Mouse (Mus musculus): ENCODE data around the gene Evi5. TPM values are rescaled to one million over a fixed set of nuclear protein-coding genes. Genes with fewer than 3 reads are reported as not detected.
A peak's percentile ranks its signal among the peaks of the same experiment; 100 is the strongest.

Evi5 gene
- polyA plus RNA-seq, 1 experiment from 2014 or later, result 84.3 TPM

- Histone ChIP-seq H3K36me3 (ENCODE audit: insufficient read depth, low read length) (peaks cover 29% of the 10 kb centered on the region), H3K27me3 (ENCODE audit: insufficient read depth, low read length) (no peaks in the 10 kb centered on the region), H3K9ac (ENCODE audit: low read depth, low read length) (no peak overlapping the region), H3K4me3 (replicated peaks; ENCODE audit: low read depth, low read length) (no peak overlapping the region), H3K27ac (no peak overlapping the region), H3K4me1 (replicated peaks; ENCODE audit: insufficient read depth, low read length) (no peaks in the 10 kb centered on the region), H3K9me3 (replicated peaks; ENCODE audit: low read length) (no peaks in the 10 kb centered on the region), H3K4me2 (ENCODE audit: low read length) (no peak overlapping the region)
- 69% methylated on average over 5 of the region's 5 CpGs for WGBS
- no peak for ATAC-seq (replicated peaks; ENCODE audit: low FRiP score, low read depth)
- no peak for DNase-seq (ENCODE audit: low spot score)
- no peak for TF ChIP-seq CTCF (IDR thresholded peaks at IDR 0.05; ENCODE audit: low read depth)
Observed at GRCm38 (mm10) chr5:107910084-107910616, 35.2 kb upstream of the Evi5 start.

GRCm38 (mm10) chr5:107909668-107910067 lies 34.8 kb upstream of the Evi5 start:
- Histone ChIP-seq H3K4me2 (ENCODE audit: low read length) (no peak overlapping the region), H3K4me1 (replicated peaks; ENCODE audit: insufficient read depth, low read length) (no peaks in the 10 kb centered on the region), H3K27me3 (ENCODE audit: insufficient read depth, low read length) (no peaks in the 10 kb centered on the region), H3K36me3 (ENCODE audit: insufficient read depth, low read length) (peaks cover 34% of the 10 kb centered on the region), H3K27ac (no peak overlapping the region), H3K9ac (ENCODE audit: low read depth, low read length) (no peak overlapping the region), H3K4me3 (replicated peaks; ENCODE audit: low read depth, low read length) (no peak overlapping the region), H3K9me3 (replicated peaks; ENCODE audit: low read length) (no peaks in the 10 kb centered on the region)
- TF ChIP-seq CTCF (IDR thresholded peaks at IDR 0.05; ENCODE audit: low read depth), result no peak
- ATAC-seq (replicated peaks; ENCODE audit: low FRiP score, low read depth) (no peak), DNase-seq (ENCODE audit: low spot score) (no peak)
- 94% methylated on average over 3 of the region's 3 CpGs for WGBS

GRCm38 (mm10) chr5:107908514-107909110 lies 33.7 kb upstream of the Evi5 start:
- no peaks in the 10 kb centered on the region for H3K27me3 ChIP-seq (ENCODE audit: insufficient read depth, low read length)
- no peaks in the 10 kb centered on the region for H3K9me3 ChIP-seq (replicated peaks; ENCODE audit: low read length)
- H3K9ac ChIP-seq (ENCODE audit: low read depth, low read length), result no peak overlapping the region
- H3K27ac ChIP-seq, result no peak overlapping the region
- ATAC-seq (replicated peaks; ENCODE audit: low FRiP score, low read depth) (no peak), DNase-seq (ENCODE audit: low spot score) (no peak)
- H3K4me1 ChIP-seq (replicated peaks; ENCODE audit: insufficient read depth, low read length), result no peaks in the 10 kb centered on the region
- 85% methylated on average over 2 of the region's 2 CpGs for WGBS
- peaks cover 38% of the 10 kb centered on the region for H3K36me3 ChIP-seq (ENCODE audit: insufficient read depth, low read length)
- no peak overlapping the region for H3K4me3 ChIP-seq (replicated peaks; ENCODE audit: low read depth, low read length)
- no peak for TF ChIP-seq CTCF (IDR thresholded peaks at IDR 0.05; ENCODE audit: low read depth)
- H3K4me2 ChIP-seq (ENCODE audit: low read length), result no peak overlapping the region

GRCm38 (mm10) chr5:107904325-107904724 lies 29.4 kb upstream of the Evi5 start:
- TF ChIP-seq CTCF (IDR thresholded peaks at IDR 0.05; ENCODE audit: low read depth), result no peak
- DNase-seq (ENCODE audit: low spot score) (no peak), ATAC-seq (replicated peaks; ENCODE audit: low FRiP score, low read depth) (no peak)
- peaks cover 4% of the 10 kb centered on the region; the same call in 1 of the 2 replicates for H3K4me1 ChIP-seq (replicated peaks; ENCODE audit: insufficient read depth, low read length)
- H3K9me3 ChIP-seq (replicated peaks; ENCODE audit: low read length), result no peaks in the 10 kb centered on the region
- no peak overlapping the region for H3K27ac ChIP-seq
- H3K36me3 ChIP-seq (ENCODE audit: insufficient read depth, low read length), result peaks cover 47% of the 10 kb centered on the region
- no peak overlapping the region for H3K4me3 ChIP-seq (replicated peaks; ENCODE audit: low read depth, low read length)
- no peaks in the 10 kb centered on the region for H3K27me3 ChIP-seq (ENCODE audit: insufficient read depth, low read length)
- no peak overlapping the region for H3K4me2 ChIP-seq (ENCODE audit: low read length)
- H3K9ac ChIP-seq (ENCODE audit: low read depth, low read length), result no peak overlapping the region
- 65% methylated on average over 3 of the region's 3 CpGs for WGBS

GRCm38 (mm10) chr5:107901014-107901615 lies 26.2 kb upstream of the Evi5 start:
- Histone ChIP-seq H3K4me2 (ENCODE audit: low read length) (peak overlapping the region; percentile 55), H3K9me3 (replicated peaks; ENCODE audit: low read length) (no peaks in the 10 kb centered on the region), H3K27ac (peak overlapping the region; percentile 86), H3K4me1 (replicated peaks; ENCODE audit: insufficient read depth, low read length) (peaks cover 4% of the 10 kb centered on the region; the same call in 1 of the 2 replicates), H3K27me3 (ENCODE audit: insufficient read depth, low read length) (no peaks in the 10 kb centered on the region), H3K9ac (ENCODE audit: low read depth, low read length) (peak overlapping the region; percentile 98), H3K4me3 (replicated peaks; ENCODE audit: low read depth, low read length) (peak overlapping the region; percentile 98), H3K36me3 (ENCODE audit: insufficient read depth, low read length) (peaks cover 22% of the 10 kb centered on the region)
- TF ChIP-seq CTCF (IDR thresholded peaks at IDR 0.05; ENCODE audit: low read depth), result no peak
- WGBS, result under 1% methylated on average over 23 of the region's 23 CpGs
- ATAC-seq (replicated peaks; ENCODE audit: low FRiP score, low read depth) (peak; percentile 27), DNase-seq (ENCODE audit: low spot score) (peak; percentile 25)

GRCm38 (mm10) chr5:107900206-107901013 lies 25.5 kb upstream of the Evi5 start, which contains the start of gene Rpl5:
Gene Rpl5 (plus strand): TSS chr5:107900502.
- 4% methylated on average over 66 of the region's 66 CpGs for WGBS
- peak; percentile 98 for TF ChIP-seq CTCF (IDR thresholded peaks at IDR 0.05; ENCODE audit: low read depth)

More at GRCm38 (mm10) chr5:107900206-107901013, 25.5 kb upstream of the Evi5 start, which contains the start of gene Rpl5:
- Histone ChIP-seq H3K4me2 (ENCODE audit: low read length) (peak within 1 kb of the TSS; percentile 55), H3K27ac (peak within 1 kb of the TSS; percentile 86), H3K4me1 (replicated peaks; ENCODE audit: insufficient read depth, low read length) (peaks cover 4% of the 10 kb centered on the region; the same call in 1 of the 2 replicates), H3K36me3 (ENCODE audit: insufficient read depth, low read length) (peaks cover 17% of the 10 kb centered on the region), H3K9ac (ENCODE audit: low read depth, low read length) (peak within 1 kb of the TSS; percentile 98), H3K27me3 (ENCODE audit: insufficient read depth, low read length) (no peaks in the 10 kb centered on the region), H3K4me3 (replicated peaks; ENCODE audit: low read depth, low read length) (peak within 1 kb of the TSS; percentile 98), H3K9me3 (replicated peaks; ENCODE audit: low read length) (no peaks in the 10 kb centered on the region)
- peak; percentile 96 for ATAC-seq (replicated peaks; ENCODE audit: low FRiP score, low read depth)
- peak; percentile 98 for DNase-seq (ENCODE audit: low spot score)

Measured in kidney, postnatal 0 days (tissue).